Mouse (Mus musculus) adrenal gland, adult 8-10 months (tissue): Measurements from ENCODE around the gene Dnaic2. TPM values are rescaled to one million over a fixed set of nuclear protein-coding genes. Genes with fewer than 3 reads are reported as not detected.

Experiments used
- DNase-seq: peaks from one replicate; pipeline ENCODE4 v3.0.0; 2022
- total RNA-seq, 4 experiments: library from RNA; stranded (reverse); gene quantifications; 2 replicates each; pipeline ENCODE4 v1.2.4; 2022

Gene Dnaic2
- total RNA-seq, 4 experiments from 2014 or later, result 0.38 to 0.51 (median 0.42) TPM

DNA sequence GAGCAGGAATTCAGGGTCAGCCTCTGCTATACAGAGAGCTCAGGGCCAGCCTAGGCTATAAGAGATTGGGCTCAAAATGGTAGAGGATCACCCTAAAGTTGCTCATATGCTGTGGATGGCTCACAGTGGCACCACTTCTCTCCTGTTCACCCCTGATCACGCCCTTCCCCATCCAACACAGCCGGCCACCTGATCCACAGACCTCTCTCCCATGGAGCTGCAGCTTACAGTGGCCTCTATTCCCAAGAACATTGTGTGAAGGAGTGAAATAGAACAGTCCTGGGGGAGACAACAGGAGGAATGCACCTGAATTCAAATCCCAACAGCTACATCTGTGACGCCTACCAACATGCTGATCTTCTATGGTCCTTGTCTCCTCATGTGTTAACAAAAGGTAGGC is 71.4 kb downstream of the Dnaic2 start, which contains the start of gene Gpr142:
Gpr142 (plus strand) TSS at position 301 of the 400 bp plus-strand sequence.
- no peak for DNase-seq

DNA sequence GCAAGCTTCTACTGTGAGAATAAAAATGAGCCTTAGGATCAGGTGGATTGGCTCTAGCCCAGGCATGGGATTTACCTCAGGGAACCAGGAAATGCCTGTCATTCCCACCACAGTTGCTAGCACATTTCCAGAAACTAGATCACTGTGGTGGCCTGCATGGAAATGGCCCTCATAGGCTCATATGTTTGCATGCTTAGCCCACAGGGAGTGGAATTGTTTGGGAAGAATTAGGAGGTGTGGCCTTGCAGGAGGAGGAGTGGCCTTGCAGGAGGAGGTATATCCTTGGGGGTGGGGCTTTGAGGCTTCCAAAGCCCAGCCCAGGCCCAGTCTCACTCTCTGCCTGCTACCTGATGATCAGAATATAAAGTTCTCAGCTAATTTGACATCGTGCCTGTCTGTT is 74.7 kb downstream of the Dnaic2 start:
- no peak for DNase-seq

DNA sequence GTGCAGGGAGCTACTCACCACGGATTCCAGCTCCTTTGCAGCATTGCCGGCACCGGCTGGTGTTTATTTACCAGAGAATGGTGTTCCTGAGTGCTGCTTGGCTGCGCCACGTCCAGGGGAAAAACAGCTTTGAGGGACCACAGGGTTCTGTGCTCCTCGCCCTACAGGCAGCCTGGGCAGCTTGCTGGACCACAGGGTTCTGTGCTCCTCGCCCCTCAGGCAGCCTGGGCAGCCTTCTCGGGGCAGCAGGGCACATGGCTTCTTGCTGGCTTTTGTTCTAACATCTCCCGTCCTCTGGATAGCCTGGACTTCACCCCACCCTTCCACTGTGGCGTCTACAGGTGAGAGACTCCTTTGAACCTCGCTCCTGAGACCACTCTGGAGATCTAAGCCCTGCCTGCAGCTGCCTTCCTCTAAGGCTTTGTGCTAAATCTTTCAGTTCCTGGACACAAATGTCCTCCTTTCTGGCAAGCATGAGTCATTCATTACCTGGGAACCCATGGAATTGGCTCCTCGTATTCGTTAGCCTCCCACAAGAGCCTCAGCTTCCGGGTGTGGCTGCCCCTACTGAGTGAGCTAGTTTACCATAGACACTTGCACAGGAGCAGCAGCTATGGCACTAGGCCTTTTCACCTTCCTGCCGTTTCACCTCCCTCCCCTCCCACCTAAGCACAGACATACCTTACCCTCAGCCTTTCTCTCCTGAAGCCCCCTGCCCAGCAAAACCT is 75.5 kb downstream of the Dnaic2 start:
- no peak for DNase-seq

DNA sequence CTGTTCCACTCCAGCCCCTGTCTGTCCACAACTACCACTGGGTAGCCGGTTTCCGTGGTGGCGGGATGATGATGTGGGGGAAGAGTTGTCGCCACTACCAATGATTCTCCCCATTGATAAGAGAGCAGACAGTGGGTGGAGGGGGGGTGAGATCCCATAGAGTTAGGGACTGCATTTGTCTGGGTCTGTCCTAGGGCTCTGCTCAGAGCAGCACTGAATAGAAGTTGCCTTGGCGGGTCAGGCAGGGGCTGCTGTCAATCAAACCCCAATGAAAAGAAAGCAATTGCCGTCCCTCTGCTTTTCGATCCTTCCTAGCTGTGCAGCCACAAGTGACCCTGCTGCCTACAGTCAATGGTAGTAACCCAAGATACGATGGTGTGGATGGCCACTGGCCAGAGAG is 76.8 kb downstream of the Dnaic2 start:
- no peak for DNase-seq

DNA sequence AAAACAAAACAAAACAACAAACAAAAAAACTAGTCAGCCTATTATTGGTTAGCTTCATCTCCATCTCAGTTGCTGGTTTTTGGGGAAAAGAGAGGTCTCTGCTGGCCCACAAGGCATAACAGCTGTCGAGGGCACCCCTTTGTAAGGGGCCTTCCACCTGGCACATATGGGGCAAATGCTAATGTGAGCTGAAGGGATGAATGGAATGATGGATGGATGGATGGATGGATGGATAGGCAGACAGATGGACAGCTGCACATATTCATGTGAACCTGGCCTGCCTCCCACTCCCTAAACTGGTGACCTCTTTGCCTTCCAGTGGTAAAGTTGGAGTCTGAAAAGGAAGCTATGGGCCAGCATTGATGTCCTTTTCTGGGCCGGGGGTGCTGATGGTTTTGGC is 79.8 kb downstream of the Dnaic2 start:
- no peak for DNase-seq

Other genes with a start within 250 kb of the Dnaic2 start
- gene Rpl38, start 58.9 kb upstream of the Dnaic2 start, total RNA-seq, result 1,000 to 10,000 TPM; 1,051 to 1,434 (median 1,137) TPM
- gene Ttyh2, start 52.0 kb upstream of the Dnaic2 start, total RNA-seq, result 100 to 1,000 TPM in 2 of 4 experiments, 10 to 100 TPM in 2; 75.1 to 107 (median 88.6) TPM
- gene Kif19a, start 38.0 kb downstream of the Dnaic2 start, total RNA-seq, result 1 to 10 TPM in 1 of 4 experiments, under 1 TPM in 3; 0.38 to 1.3 (median 0.76) TPM
- not detected for gene Btbd17, start 68.5 kb downstream of the Dnaic2 start, total RNA-seq
- gene Gpr142, start 71.5 kb downstream of the Dnaic2 start, total RNA-seq, result not detected
- 1 to 10 TPM; 4.3 to 7.7 (median 4.6) TPM for gene Gprc5c, start 123.7 kb downstream of the Dnaic2 start, total RNA-seq
- gene Cd300a, start 162.6 kb downstream of the Dnaic2 start, total RNA-seq, result 1 to 10 TPM; 1.1 to 3.9 (median 3.3) TPM
- 1 to 10 TPM; 1.3 to 3.1 (median 1.7) TPM for gene Cd300lb, start 207.0 kb downstream of the Dnaic2 start, total RNA-seq
- not detected for gene Cd300c, start 241.7 kb downstream of the Dnaic2 start, total RNA-seq